ENCODE assay signal across 8 mouse cellular contexts in genomic region chr17:6079287-6080122, GRCm38 (mm10). TPM values are rescaled to one million over a fixed set of nuclear protein-coding genes. Genes with fewer than 3 reads are reported as not detected.
DNase-seq lines count a peak whose midpoint lies in the region; ATAC-seq and TF ChIP-seq lines count a peak whose summit lies in the region.

Gene Serac1 (minus strand): TSS chr17:6079741.
Gene Gtf2h5 (plus strand): TSS chr17:6079786.

- H3K27ac ChIP-seq in forebrain, embryonic 12.5 days, result peak within 1 kb of the TSS; percentile 88
- H3K27ac ChIP-seq in liver, postnatal 0 days (ENCODE audit: low read depth), result peak within 1 kb of the TSS; percentile 94
- peak within 1 kb of the TSS; percentile 86 for H3K27ac ChIP-seq in neural tube, embryonic 14.5 days (ENCODE audit: low read depth, low read length)

- H3K9ac ChIP-seq in forebrain, embryonic 12.5 days, result peak within 1 kb of the TSS; percentile 87
- peak within 1 kb of the TSS; percentile 88 for H3K9ac ChIP-seq in liver, postnatal 0 days (replicated peaks)
- peak within 1 kb of the TSS; percentile 86 for H3K9ac ChIP-seq in neural tube, embryonic 14.5 days (replicated peaks; ENCODE audit: low read depth, low read length)

- no peaks in the 10 kb centered on the region for H3K27me3 ChIP-seq in E14TG2a.4 (ENCODE audit: insufficient read depth, low read length)
- no peaks in the 10 kb centered on the region for H3K27me3 ChIP-seq in forebrain, embryonic 12.5 days
- no peaks in the 10 kb centered on the region for H3K27me3 ChIP-seq in liver, postnatal 0 days (ENCODE audit: insufficient read depth, low read length)
- H3K27me3 ChIP-seq in neural tube, embryonic 14.5 days (ENCODE audit: control insufficient read depth, insufficient read depth, low read length), result no peaks in the 10 kb centered on the region

- peak; percentile 96 for DNase-seq in c-Kit-positive CD71-positive TER-119-positive erythroid progenitor cells, embryonic 14.5 days (ENCODE audit: low spot score)
- DNase-seq in heart, postnatal 10 days, result peak; percentile 98 to 99
- peak; percentile 93 for DNase-seq in large intestine, adult 2 months (ENCODE audit: low read depth, low spot score)
- DNase-seq in liver, postnatal 0 days, result peak; percentile 99
- DNase-seq in testis, postnatal 10 days (ENCODE audit: low spot score), result peak; percentile 99

- H3K4me1 ChIP-seq in E14TG2a.4 (replicated peaks; ENCODE audit: low read depth, low read length), result peaks cover 15% of the 10 kb centered on the region
- H3K4me1 ChIP-seq in forebrain, embryonic 12.5 days, result peaks cover 24% of the 10 kb centered on the region
- H3K4me1 ChIP-seq in liver, postnatal 0 days (ENCODE audit: insufficient read depth), result peaks cover 12% of the 10 kb centered on the region; the same call in 1 of the 2 replicates
- H3K4me1 ChIP-seq in neural tube, embryonic 14.5 days (ENCODE audit: control insufficient read depth, insufficient read depth, low read length), result peaks cover 13% of the 10 kb centered on the region

- TF ChIP-seq EP300 in liver, postnatal 0 days (IDR thresholded peaks at IDR 0.05; ENCODE audit: low read depth), result no peak

- no peak for TF ChIP-seq CTCF in E14TG2a.4 (conservative IDR thresholded peaks at IDR 0.05; ENCODE audit: low read length)
- TF ChIP-seq CTCF in liver, postnatal 0 days (IDR thresholded peaks at IDR 0.05; ENCODE audit: low read depth), result no peak; the same call in 1 of the 2 replicates

- peaks cover 30% of the 10 kb centered on the region for H3K36me3 ChIP-seq in E14TG2a.4 (ENCODE audit: insufficient read depth, low read length)
- H3K36me3 ChIP-seq in forebrain, embryonic 12.5 days (replicated peaks), result peaks cover 6% of the 10 kb centered on the region
- H3K36me3 ChIP-seq in liver, postnatal 0 days (replicated peaks; ENCODE audit: insufficient read depth, low read length), result peaks cover 14% of the 10 kb centered on the region
- H3K36me3 ChIP-seq in neural tube, embryonic 14.5 days (ENCODE audit: control insufficient read depth, insufficient read depth, low read length), result peaks cover 6% of the 10 kb centered on the region

- peak within 1 kb of the TSS; percentile 75 for H3K4me2 ChIP-seq in forebrain, embryonic 12.5 days
- peak within 1 kb of the TSS; percentile 95 for H3K4me2 ChIP-seq in liver, postnatal 0 days (ENCODE audit: low read depth, low read length)
- H3K4me2 ChIP-seq in neural tube, embryonic 14.5 days (ENCODE audit: low read depth, low read length), result peak within 1 kb of the TSS; percentile 53

- ATAC-seq in forebrain, embryonic 12.5 days (ENCODE audit: low FRiP score), result peak; percentile 96
- peak; percentile 99 for ATAC-seq in liver, postnatal 0 days
- peak; percentile 97 for ATAC-seq in neural tube, embryonic 14.5 days (ENCODE audit: low read depth)

- intact Hi-C loops in heart, postnatal 10 days (cut with DNase I), result no loop called here

- peak within 1 kb of the TSS; percentile 96 for H3K4me3 ChIP-seq in E14TG2a.4 (replicated peaks; ENCODE audit: low read length)
- H3K4me3 ChIP-seq in forebrain, embryonic 12.5 days (replicated peaks), result peak within 1 kb of the TSS; percentile 81
- H3K4me3 ChIP-seq in liver, postnatal 0 days (ENCODE audit: low read depth, low read length), result peak within 1 kb of the TSS; percentile 88
- peak within 1 kb of the TSS; percentile 84 for H3K4me3 ChIP-seq in neural tube, embryonic 14.5 days (ENCODE audit: low read depth, low read length)

- WGBS in forebrain, embryonic 12.5 days, result under 1% methylated on average over 69 of the region's 70 CpGs
- WGBS in large intestine, adult 2 months, result under 1% methylated on average over 70 of the region's 70 CpGs
- WGBS in liver, postnatal 0 days (ENCODE audit: insufficient replicate concordance), result under 1% methylated on average over 68 of the region's 70 CpGs
- WGBS in neural tube, embryonic 14.5 days, result under 1% methylated on average over 70 of the region's 70 CpGs

- no peaks in the 10 kb centered on the region for H3K9me3 ChIP-seq in E14TG2a.4 (ENCODE audit: low read length)
- H3K9me3 ChIP-seq in forebrain, embryonic 12.5 days, result no peaks in the 10 kb centered on the region
- H3K9me3 ChIP-seq in liver, postnatal 0 days (ENCODE audit: low read length), result no peaks in the 10 kb centered on the region
- H3K9me3 ChIP-seq in neural tube, embryonic 14.5 days (ENCODE audit: control insufficient read depth, low read length), result no peaks in the 10 kb centered on the region

RNA-seq across cellular contexts. Expression of gene Serac1, which starts in this region (rescaled TPM):
- polyA plus RNA-seq in forebrain, embryonic 12.5 days (2016; fragmentation: Nextera tagmentation; extraction: Ambion mirVana), result 12.4 and 12.7 TPM in 2 replicates
- 1 to 10 TPM; 5.7 to 9.3 TPM for total RNA-seq in heart, postnatal 10 days (2021)
- 1.3 and 2.2 TPM in 2 replicates for polyA plus RNA-seq in large intestine, adult 2 months (2012; rRNA removed)
- 0.43 and 0.73 TPM in 2 replicates for polyA plus RNA-seq in liver, postnatal 0 days (2015; fragmentation: Nextera tagmentation; extraction: Ambion mirVana)
- 12.6 and 13.0 TPM in 2 replicates for polyA plus RNA-seq in neural tube, embryonic 14.5 days (2014; fragmentation: Nextera tagmentation; extraction: Ambion mirVana)

RNA-seq across cellular contexts. Expression of gene Gtf2h5, which starts in this region (rescaled TPM):
- polyA plus RNA-seq in forebrain, embryonic 12.5 days (2016; fragmentation: Nextera tagmentation; extraction: Ambion mirVana), result 169 and 171 TPM in 2 replicates
- total RNA-seq in heart, postnatal 10 days (2021), result 10 to 100 TPM; 84.6 to 92.8 TPM
- 13.9 and 14.2 TPM in 2 replicates for polyA plus RNA-seq in large intestine, adult 2 months (2012; rRNA removed)
- 70.4 and 73.5 TPM in 2 replicates for polyA plus RNA-seq in liver, postnatal 0 days (2015; fragmentation: Nextera tagmentation; extraction: Ambion mirVana)
- 217 and 229 TPM in 2 replicates for polyA plus RNA-seq in neural tube, embryonic 14.5 days (2014; fragmentation: Nextera tagmentation; extraction: Ambion mirVana)

Comparison
In these comparisons a context has a peak if more than half of its experiments do, and no peak if none do; other contexts are left out.
1. Peak in every context shown above with its lines: DNase-seq, ATAC-seq, H3K4me3 ChIP-seq and H3K27ac ChIP-seq.